Comparison of ENCODE assay signal across 8 mouse cellular contexts in genomic region chr13:36577916-36578568, GRCm38 (mm10).
A peak's percentile ranks its signal among the peaks of the same experiment; 100 is the strongest.
DNase-seq lines count a peak whose midpoint lies in the region; ATAC-seq and TF ChIP-seq lines count a peak whose summit lies in the region.

No protein-coding gene starts in this region.

- H3K27me3 ChIP-seq in testis, adult 2 months (ENCODE audit: control insufficient read depth, insufficient read depth, low read length), result no peaks in the 10 kb centered on the region
- H3K27me3 ChIP-seq in limb, embryonic 15.5 days, result peaks cover 4% of the 10 kb centered on the region; the same call in 1 of the 2 replicates

- H3K4me3 ChIP-seq in testis, adult 2 months (ENCODE audit: control insufficient read depth, low read depth, low read length), result peak overlapping the region; percentile 58
- peak overlapping the region; percentile 51; the same call in 1 of the 2 replicates for H3K4me3 ChIP-seq in limb, embryonic 15.5 days

- TF ChIP-seq CTCF in testis, adult 2 months (IDR thresholded peaks at IDR 0.05; ENCODE audit: control insufficient read depth, insufficient read depth, insufficient replicate concordance, low read depth, low read length), result no peak

- 35% methylated on average over 7 of the region's 7 CpGs for WGBS in limb, embryonic 15.5 days

- no peaks in the 10 kb centered on the region for H3K36me3 ChIP-seq in testis, adult 2 months (ENCODE audit: control insufficient read depth, insufficient read depth, low read length)
- no peaks in the 10 kb centered on the region for H3K36me3 ChIP-seq in limb, embryonic 15.5 days

- H3K9ac ChIP-seq in limb, embryonic 15.5 days, result no peak overlapping the region

- no peaks in the 10 kb centered on the region for H3K9me3 ChIP-seq in limb, embryonic 15.5 days

- H3K4me2 ChIP-seq in limb, embryonic 15.5 days, result peak overlapping the region; percentile 81

- DNase-seq in adrenal gland, postnatal 10 days, result peak; percentile 21
- DNase-seq in adrenal gland, postnatal 25 days, result no peak
- no peak for DNase-seq in testis, postnatal 10 days (ENCODE audit: low spot score)
- DNase-seq in yolk sac, embryonic 10.5 days (ENCODE audit: low spot score), result peak; percentile 20
- no peak for DNase-seq in layer of hippocampus, postnatal 10 days (ENCODE audit: low spot score in 2 of 2)
- no peak for DNase-seq in lung, postnatal 14 days

- peak overlapping the region; percentile 33 for H3K27ac ChIP-seq in testis, adult 2 months (ENCODE audit: control insufficient read depth, insufficient read depth, low read depth, low read length)
- 0 out of 2 replicates have a peak overlapping the region, but pooled peaks have one; percentile 39 for H3K27ac ChIP-seq in limb, embryonic 15.5 days

- peaks cover 9% of the 10 kb centered on the region for H3K4me1 ChIP-seq in testis, adult 2 months (ENCODE audit: control insufficient read depth, insufficient read depth, low read length)
- H3K4me1 ChIP-seq in limb, embryonic 15.5 days, result peaks cover 26% of the 10 kb centered on the region

- no peak; the same call in 1 of the 2 replicates for TF ChIP-seq POLR2A in testis, adult 2 months (IDR thresholded peaks at IDR 0.05; ENCODE audit: control insufficient read depth, low read depth, low read length)

- ATAC-seq in limb, embryonic 15.5 days (ENCODE audit: insufficient number of reproducible peaks, low FRiP score, low TSS enrichment, low read depth), result no peak

Comparison
In these comparisons a context has a peak if more than half of its experiments do, and no peak if none do; other contexts are left out.
1. DNase-seq: peak in adrenal gland, postnatal 10 days (single experiment) and yolk sac, embryonic 10.5 days (single experiment); none in adrenal gland, postnatal 25 days (single experiment), testis, postnatal 10 days (single experiment), layer of hippocampus, postnatal 10 days (0 of 2) and lung, postnatal 14 days (single experiment).